Mouse (Mus musculus) liver, postnatal 0 days (tissue): ENCODE measurements around the gene Grm7. TPM values are rescaled to one million over a fixed set of nuclear protein-coding genes. Genes with fewer than 3 reads are reported as not detected.

Experiments used
- ATAC-seq: fragments of 200-750 bp; cut with Nextera tagmentation; 2 replicates; pipeline ENCODE4 v1.8.0; 2017; ENCODE audit warnings: mild to moderate bottlenecking, moderate library complexity
- DNase-seq: peaks from one replicate; pipeline ENCODE4 v3.0.0-alpha.2; 2016
- H3K27ac ChIP-seq: fragments of 300-500 bp; sonication (generic); 2 replicates; pipeline ENCODE4 v1.5.1; 2014; ENCODE audit warnings: antibody characterized with exemption, moderate library complexity, mild to moderate bottlenecking, low read depth
- H3K27me3 ChIP-seq: fragments of 300-500 bp; sonication (generic); 2 replicates; pipeline ENCODE4 v1.6.1; 2014; ENCODE audit warnings: low read length, control low read depth, mixed read lengths; ENCODE audit not compliant: insufficient read depth
- H3K36me3 ChIP-seq: fragments of 300-500 bp; sonication (generic); replicated peaks from 2 replicates; pipeline ENCODE4 v1.6.1; 2014; ENCODE audit warnings: mild to moderate bottlenecking, control low read depth, low read length, moderate library complexity, mixed read lengths; ENCODE audit not compliant: insufficient read depth
- H3K4me1 ChIP-seq: fragments of 300-500 bp; sonication (generic); 2 replicates; pipeline ENCODE4 v1.6.1; 2014; ENCODE audit warnings: antibody characterized with exemption, mild to moderate bottlenecking, control low read depth; ENCODE audit not compliant: insufficient read depth
- H3K4me2 ChIP-seq: fragments of 300-500 bp; sonication (generic); 2 replicates; pipeline ENCODE4 v1.6.1; 2014; ENCODE audit warnings: low read depth, mild to moderate bottlenecking, low read length, moderate library complexity, mixed read lengths
- H3K4me3 ChIP-seq: fragments of 300-500 bp; sonication (generic); 2 replicates; pipeline ENCODE4 v1.5.1; 2014; ENCODE audit warnings: low read depth, low read length
- H3K9ac ChIP-seq: fragments of 300-500 bp; sonication (generic); replicated peaks from 2 replicates; pipeline ENCODE4 v1.6.1; 2014; ENCODE audit warnings: mild to moderate bottlenecking, moderate library complexity
- H3K9me3 ChIP-seq: fragments of 300-500 bp; sonication (generic); 2 replicates; pipeline ENCODE4 v1.6.1; 2016; ENCODE audit warnings: mild to moderate bottlenecking, control low read depth, low read length, mixed read lengths
- CTCF ChIP-seq: sonication (generic); IDR thresholded peaks from 2 replicates; pipeline ENCODE4 v1.5.1; 2016; ENCODE audit warnings: antibody characterized with exemption, low read depth
- EP300 ChIP-seq: IDR thresholded peaks from 2 replicates; pipeline ENCODE4 v1.6.1; 2016; ENCODE audit warnings: antibody characterized with exemption, low read depth, mild to moderate bottlenecking
- WGBS: fragments of 180-500 bp; shearing (Covaris S2); extraction: QIAGEN DNeasy Blood & Tissue Kit; methylation state at CpG from one replicate; pipeline ENCODE4 v1.1.7; 2014; ENCODE audit not compliant: insufficient replicate concordance; 5-methylcytosine and 5-hydroxymethylcytosine counted together
- polyA plus RNA-seq: library from polyadenylated mRNA; unstranded; fragments of >200 nt; fragmentation: Nextera tagmentation; extraction: Ambion mirVana; gene quantifications from 2 replicates; pipeline ENCODE4 v1.2.1, GENCODE M21; 2015

The Grm7 gene
- polyA plus RNA-seq, 1 experiment from 2014 or later = not detected

- Histone ChIP-seq H3K4me2 (no peak overlapping the region), H3K4me1 (no peaks in the 10 kb centered on the region), H3K27ac (no peak overlapping the region), H3K9ac (no peak overlapping the region), H3K27me3 (no peaks in the 10 kb centered on the region), H3K4me3 (no peak overlapping the region), H3K36me3 (no peaks in the 10 kb centered on the region), H3K9me3 (no peaks in the 10 kb centered on the region)
- 80% methylated on average over 8 of the region's 8 CpGs for WGBS
- TF ChIP-seq EP300 = no peak
- no peak for TF ChIP-seq CTCF
- DNase-seq = no peak
- no peak for ATAC-seq
Measured at GRCm38 (mm10) chr6:111408750-111409149, 763.4 kb downstream of the Grm7 start.

DNA sequence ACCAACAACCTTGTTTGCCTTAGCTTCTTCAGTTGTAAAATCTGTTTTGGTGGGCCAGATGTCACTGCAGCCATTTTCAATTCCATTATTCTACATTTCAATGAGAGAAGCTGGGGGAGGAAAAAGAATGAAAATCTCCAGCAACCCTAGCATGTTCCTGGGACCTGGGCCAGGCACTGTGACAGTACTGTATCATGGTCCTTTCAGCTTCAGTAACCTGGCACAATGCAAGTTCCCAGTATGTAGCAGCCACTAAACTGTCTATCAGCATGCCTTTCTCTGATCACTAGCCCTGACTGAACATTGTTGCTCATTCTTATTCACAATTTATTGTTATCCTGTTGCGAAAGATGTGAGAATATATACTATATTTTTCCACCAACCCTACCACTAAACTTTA is 779.4 kb downstream of the Grm7 start:
- Histone ChIP-seq H3K4me1 (no peaks in the 10 kb centered on the region), H3K9me3 (no peaks in the 10 kb centered on the region; the same call in 1 of the 2 replicates), H3K9ac (no peak overlapping the region), H3K36me3 (no peaks in the 10 kb centered on the region), H3K4me3 (no peak overlapping the region), H3K4me2 (no peak overlapping the region), H3K27me3 (no peaks in the 10 kb centered on the region), H3K27ac (no peak overlapping the region)
- ATAC-seq (no peak), DNase-seq (no peak)
- 73% methylated on average over 1 of the region's 1 CpGs for WGBS
- TF ChIP-seq CTCF (no peak), EP300 (no peak)

DNA sequence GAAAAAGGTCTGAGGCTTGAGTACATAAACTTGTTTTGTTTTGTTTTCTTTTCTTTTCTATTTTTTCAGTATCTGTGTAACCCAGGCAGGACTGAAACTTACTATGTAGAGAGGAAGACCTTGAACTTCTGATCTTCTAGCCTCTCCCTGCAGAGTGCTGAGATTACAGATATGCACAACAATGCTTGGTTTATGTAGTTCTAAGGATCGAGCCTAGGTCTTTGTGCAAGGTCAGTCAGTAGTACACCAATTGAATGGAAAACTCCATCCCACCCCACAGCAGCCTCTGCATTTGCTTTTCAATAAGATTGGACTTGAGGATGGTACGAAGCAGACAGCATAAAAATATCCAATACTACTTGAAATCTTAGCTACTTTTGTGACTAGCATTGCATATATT is 800.8 kb downstream of the Grm7 start:
- no peak overlapping the region for H3K9ac ChIP-seq
- no peak overlapping the region for H3K4me3 ChIP-seq
- H3K4me2 ChIP-seq = no peak overlapping the region
- TF ChIP-seq EP300 (no peak), CTCF (no peak)
- ATAC-seq (no peak), DNase-seq (no peak)
- H3K9me3 ChIP-seq = no peaks in the 10 kb centered on the region
- WGBS = 71% methylated on average over 2 of the region's 2 CpGs
- no peaks in the 10 kb centered on the region for H3K36me3 ChIP-seq
- no peaks in the 10 kb centered on the region for H3K4me1 ChIP-seq
- H3K27me3 ChIP-seq = no peaks in the 10 kb centered on the region
- no peak overlapping the region for H3K27ac ChIP-seq

DNA sequence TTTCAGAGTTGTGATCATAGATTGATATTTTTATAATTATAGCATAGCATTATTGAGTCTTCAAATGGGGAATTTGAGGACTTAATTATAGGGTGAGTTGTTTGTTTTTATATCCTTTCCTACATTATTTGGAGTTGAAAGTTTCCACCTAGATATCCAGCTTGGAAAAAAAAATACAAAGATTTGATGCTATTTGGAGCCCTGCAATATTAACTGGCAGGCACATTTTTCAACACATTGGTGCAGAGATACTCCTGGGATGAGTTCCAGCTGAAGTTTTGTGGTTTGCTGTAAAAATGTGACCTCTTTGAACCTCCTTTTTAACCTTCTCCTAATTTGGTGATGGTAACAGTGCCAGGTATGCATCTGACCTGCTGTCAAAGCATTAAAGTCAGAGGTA is 802.5 kb downstream of the Grm7 start:
- Histone ChIP-seq H3K4me1 (no peaks in the 10 kb centered on the region), H3K27ac (no peak overlapping the region), H3K4me3 (no peak overlapping the region), H3K9ac (no peak overlapping the region), H3K36me3 (no peaks in the 10 kb centered on the region), H3K9me3 (no peaks in the 10 kb centered on the region), H3K27me3 (no peaks in the 10 kb centered on the region), H3K4me2 (no peak overlapping the region)
- DNase-seq (no peak), ATAC-seq (no peak)
- TF ChIP-seq EP300 (no peak), CTCF (no peak)

GRCm38 (mm10) chr6:111449054-111449783 is 803.8 kb downstream of the Grm7 start:
- no peak overlapping the region for H3K9ac ChIP-seq
- H3K4me2 ChIP-seq = no peak overlapping the region
- no peak for ATAC-seq
- no peak for DNase-seq
- no peak for TF ChIP-seq EP300
- no peak for TF ChIP-seq CTCF
- no peaks in the 10 kb centered on the region for H3K4me1 ChIP-seq
- H3K36me3 ChIP-seq = no peaks in the 10 kb centered on the region
- no peak overlapping the region for H3K27ac ChIP-seq
- WGBS = 46% methylated on average over 3 of the region's 3 CpGs
- no peak overlapping the region for H3K4me3 ChIP-seq
- H3K9me3 ChIP-seq = no peaks in the 10 kb centered on the region
- no peaks in the 10 kb centered on the region for H3K27me3 ChIP-seq

- no peaks in the 10 kb centered on the region for H3K36me3 ChIP-seq
- DNase-seq = no peak
- no peak for ATAC-seq
- H3K4me1 ChIP-seq = no peaks in the 10 kb centered on the region
- no peak overlapping the region for H3K27ac ChIP-seq
- no peaks in the 10 kb centered on the region for H3K9me3 ChIP-seq
- H3K27me3 ChIP-seq = no peaks in the 10 kb centered on the region
- 44% methylated on average over 1 of the region's 1 CpGs for WGBS
- H3K4me3 ChIP-seq = no peak overlapping the region
- H3K9ac ChIP-seq = no peak overlapping the region
- TF ChIP-seq CTCF = no peak
- no peak for TF ChIP-seq EP300
- H3K4me2 ChIP-seq = no peak overlapping the region
Measured at GRCm38 (mm10) chr6:111481866-111482265, 836.5 kb downstream of the Grm7 start.

GRCm38 (mm10) chr6:111486081-111486480 is 840.7 kb downstream of the Grm7 start:
- Histone ChIP-seq H3K36me3 (no peaks in the 10 kb centered on the region), H3K4me1 (no peaks in the 10 kb centered on the region), H3K4me2 (no peak overlapping the region), H3K27me3 (no peaks in the 10 kb centered on the region), H3K4me3 (no peak overlapping the region), H3K9me3 (no peaks in the 10 kb centered on the region), H3K27ac (no peak overlapping the region), H3K9ac (no peak overlapping the region)
- no peak for DNase-seq
- TF ChIP-seq CTCF (no peak), EP300 (no peak)
- no peak for ATAC-seq
